ENCODE assay signal across 9 mouse cellular contexts in the genomic region with DNA sequence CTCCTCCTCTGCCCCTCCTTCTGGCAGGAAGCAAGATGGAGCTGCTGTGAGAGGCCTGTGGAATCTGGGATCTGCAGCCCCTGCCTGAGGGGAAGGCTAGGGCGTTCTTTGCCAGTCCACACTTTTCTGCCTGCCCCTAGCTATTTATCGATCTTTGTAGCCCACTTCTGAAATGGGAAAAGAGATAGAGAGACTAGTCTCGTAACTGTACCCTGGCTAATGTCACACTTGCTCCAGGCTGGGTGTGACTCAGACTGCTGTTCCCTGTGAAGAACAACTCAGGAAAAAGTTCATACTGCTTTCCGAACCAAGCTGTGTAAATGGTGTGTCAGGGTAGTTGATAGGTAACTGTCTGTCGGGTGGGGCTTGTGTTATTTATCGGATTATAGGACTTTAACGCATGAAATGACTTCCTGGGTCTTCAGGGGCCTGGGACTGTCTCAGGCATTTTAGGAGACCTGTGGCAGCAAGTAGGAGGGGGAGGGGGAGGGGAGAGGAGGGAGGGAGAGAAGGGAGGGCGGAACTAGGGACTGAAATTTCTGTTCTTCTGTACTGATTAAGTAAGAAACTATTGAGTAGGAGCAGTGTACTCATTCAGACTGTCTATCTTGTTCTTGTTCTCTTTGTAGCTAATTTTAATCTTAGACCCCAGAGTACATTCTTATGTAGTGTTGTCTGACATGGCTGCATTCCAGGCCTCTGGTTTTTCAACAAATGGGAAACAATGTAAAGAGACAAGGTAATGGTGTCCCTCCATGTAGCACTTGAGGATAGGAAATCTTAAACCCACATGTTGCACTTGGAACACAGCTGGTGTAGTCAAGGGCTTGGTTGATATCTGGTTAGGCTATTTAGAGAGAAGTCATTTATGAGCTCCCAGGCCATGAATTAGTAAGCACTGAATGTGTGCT. TPM values are rescaled to one million over a fixed set of nuclear protein-coding genes. Genes with fewer than 3 reads are reported as not detected.
DNase-seq lines count a peak whose midpoint lies in the region; ATAC-seq and TF ChIP-seq lines count a peak whose summit lies in the region.
"Had no signal": no experiment of that assay in that cellular context is flagged by ENCODE, and none has a peak within 500 bp of the region (broad histone marks: within the 10 kb centered on the region; RNA-seq: fewer than 3 reads in every experiment).

No protein-coding gene starts in this region.

- intact Hi-C loops in gastrocnemius, adult 2 months (cut with DNase I), result loop anchor here (5.0 kb wide), 1 partner anchor 37 kb away; no protein-coding TSS in a partner anchor

- H3K4me3 ChIP-seq in gastrocnemius, adult 2 months, result peak overlapping the region; percentile 85
- peak overlapping the region; percentile 82 for H3K4me3 ChIP-seq in embryonic facial prominence, embryonic 11.5 days (ENCODE audit: low read depth, low read length)
- H3K4me3 ChIP-seq in hindbrain, embryonic 11.5 days (ENCODE audit: low read depth, low read length), result peak overlapping the region; percentile 82
- H3K4me3 ChIP-seq in liver, embryonic 11.5 days (ENCODE audit: low read depth, low read length), result peak overlapping the region; percentile 94
- peak overlapping the region; percentile 83 for H3K4me3 ChIP-seq in neural tube, embryonic 13.5 days

- WGBS in embryonic facial prominence, embryonic 11.5 days, result 34% methylated on average over 8 of the region's 8 CpGs
- 35% methylated on average over 8 of the region's 8 CpGs for whole genome bisulfite sequencing in hindbrain, embryonic 11.5 days
- WGBS in liver, embryonic 11.5 days, result 13% methylated on average over 8 of the region's 8 CpGs
- WGBS in neural tube, embryonic 13.5 days, result 30% methylated on average over 8 of the region's 8 CpGs

- no peak for DNase-seq in gastrocnemius, adult 2 months
- DNase-seq in gastrocnemius, adult 8-10 months (ENCODE audit: low spot score in 2 of 2), result no peak
- peak; percentile 15 for DNase-seq in embryonic facial prominence, embryonic 11.5 days (ENCODE audit: low spot score)
- DNase-seq in hindbrain, embryonic 11.5 days (ENCODE audit: low spot score), result peak; percentile 29
- DNase-seq in liver, embryonic 11.5 days (ENCODE audit: low spot score), result peak; percentile 37
- DNase-seq in layer of hippocampus, adult 8-10 months (ENCODE audit: low spot score in 2 of 2), result no peak
- DNase-seq in gastrocnemius, adult 18-20 months (ENCODE audit: low spot score), result no peak

- H3K36me3 ChIP-seq in embryonic facial prominence, embryonic 11.5 days (replicated peaks; ENCODE audit: control insufficient read depth, insufficient read depth, low read depth, low read length), result no peaks in the 10 kb centered on the region
- no peaks in the 10 kb centered on the region for H3K36me3 ChIP-seq in hindbrain, embryonic 11.5 days (ENCODE audit: control insufficient read depth, insufficient read depth, low read length)
- H3K36me3 ChIP-seq in liver, embryonic 11.5 days (ENCODE audit: control insufficient read depth, insufficient read depth, low read length), result no peaks in the 10 kb centered on the region
- no peaks in the 10 kb centered on the region for H3K36me3 ChIP-seq in neural tube, embryonic 13.5 days

- peak overlapping the region; percentile 79 for H3K4me2 ChIP-seq in embryonic facial prominence, embryonic 11.5 days (ENCODE audit: low read depth, low read length)
- peak overlapping the region; percentile 60 for H3K4me2 ChIP-seq in hindbrain, embryonic 11.5 days (replicated peaks; ENCODE audit: low read depth, low read length)
- peak overlapping the region; percentile 98 for H3K4me2 ChIP-seq in liver, embryonic 11.5 days
- H3K4me2 ChIP-seq in neural tube, embryonic 13.5 days, result peak overlapping the region; percentile 67

- H3K9ac ChIP-seq in embryonic facial prominence, embryonic 11.5 days (replicated peaks; ENCODE audit: low read length), result peak overlapping the region; percentile 20; the same call in 1 of the 2 replicates
- H3K9ac ChIP-seq in hindbrain, embryonic 11.5 days (ENCODE audit: low read depth, low read length), result peak overlapping the region; percentile 65; the same call in 1 of the 2 replicates
- H3K9ac ChIP-seq in liver, embryonic 11.5 days (ENCODE audit: low read depth, low read length), result peak overlapping the region; percentile 86
- H3K9ac ChIP-seq in neural tube, embryonic 13.5 days, result peak overlapping the region; percentile 82

- no peak for ATAC-seq in embryonic facial prominence, embryonic 11.5 days (replicated peaks; ENCODE audit: insufficient number of reproducible peaks, low FRiP score, low TSS enrichment, low read depth)
- no peak for ATAC-seq in hindbrain, embryonic 11.5 days (ENCODE audit: low FRiP score)
- no peak for ATAC-seq in liver, embryonic 11.5 days (replicated peaks; ENCODE audit: low FRiP score)
- no peak for ATAC-seq in neural tube, embryonic 13.5 days (ENCODE audit: low read depth)
- ATAC-seq: Patski had no signal

- H3K27ac ChIP-seq in gastrocnemius, adult 2 months, result peak overlapping the region; percentile 92
- H3K27ac ChIP-seq in embryonic facial prominence, embryonic 11.5 days (replicated peaks; ENCODE audit: low read depth, low read length), result no peak overlapping the region
- no peak overlapping the region for H3K27ac ChIP-seq in hindbrain, embryonic 11.5 days (ENCODE audit: low read depth, low read length)
- H3K27ac ChIP-seq in liver, embryonic 11.5 days (ENCODE audit: low read depth, low read length), result peak overlapping the region; percentile 90
- 0 out of 2 replicates have a peak overlapping the region, but pooled peaks have one; percentile 90 for H3K27ac ChIP-seq in neural tube, embryonic 13.5 days (replicated peaks)

- TF ChIP-seq CTCF in gastrocnemius, adult 2 months (IDR thresholded peaks at IDR 0.05), result no peak

- no peaks in the 10 kb centered on the region for H3K9me3 ChIP-seq in embryonic facial prominence, embryonic 11.5 days (replicated peaks; ENCODE audit: control insufficient read depth, low read length)
- no peaks in the 10 kb centered on the region for H3K9me3 ChIP-seq in hindbrain, embryonic 11.5 days (ENCODE audit: control insufficient read depth, low read length)
- no peaks in the 10 kb centered on the region; the same call in 1 of the 2 replicates for H3K9me3 ChIP-seq in liver, embryonic 11.5 days (ENCODE audit: control insufficient read depth, low read length)
- no peaks in the 10 kb centered on the region for H3K9me3 ChIP-seq in neural tube, embryonic 13.5 days

- H3K27me3 ChIP-seq in embryonic facial prominence, embryonic 11.5 days (ENCODE audit: control insufficient read depth, insufficient read depth, low read length), result no peaks in the 10 kb centered on the region
- H3K27me3 ChIP-seq in hindbrain, embryonic 11.5 days (ENCODE audit: control insufficient read depth, insufficient read depth, low read length), result no peaks in the 10 kb centered on the region; the same call in 1 of the 2 replicates
- H3K27me3 ChIP-seq in liver, embryonic 11.5 days (replicated peaks; ENCODE audit: control insufficient read depth, insufficient read depth, low read length), result no peaks in the 10 kb centered on the region
- H3K27me3 ChIP-seq in neural tube, embryonic 13.5 days, result no peaks in the 10 kb centered on the region
- H3K27me3 ChIP-seq: Patski had no signal

- no peaks in the 10 kb centered on the region for H3K4me1 ChIP-seq in embryonic facial prominence, embryonic 11.5 days (ENCODE audit: control insufficient read depth, insufficient read depth, low read length)
- no peaks in the 10 kb centered on the region; the same call in 1 of the 2 replicates for H3K4me1 ChIP-seq in hindbrain, embryonic 11.5 days (replicated peaks; ENCODE audit: control insufficient read depth, insufficient read depth, low read length)
- peaks cover 42% of the 10 kb centered on the region for H3K4me1 ChIP-seq in liver, embryonic 11.5 days (replicated peaks; ENCODE audit: control insufficient read depth, insufficient read depth, low read length)
- H3K4me1 ChIP-seq in neural tube, embryonic 13.5 days (replicated peaks), result peaks cover 28% of the 10 kb centered on the region

RNA-seq across cellular contexts. Expression of a gene that starts 1.5 kb away (rescaled TPM):
- total RNA-seq in gastrocnemius, adult 2 months (2021), result 10 to 100 TPM; 60.0 to 79.2 TPM
- 10 to 100 TPM; 62.2 to 64.9 (median 63.9) TPM for total RNA-seq in gastrocnemius, adult 8-10 months (2022)
- 40.4 and 43.8 TPM in 2 replicates for polyA plus RNA-seq in embryonic facial prominence, embryonic 11.5 days (2014; fragmentation: Nextera tagmentation; extraction: Ambion mirVana)
- 34.6 and 36.2 TPM in 2 replicates for polyA plus RNA-seq in hindbrain, embryonic 11.5 days (2014; fragmentation: Nextera tagmentation; extraction: Ambion mirVana)
- polyA plus RNA-seq in liver, embryonic 11.5 days (2014; fragmentation: Nextera tagmentation; extraction: Ambion mirVana), result 59.0 and 66.1 TPM in 2 replicates
- 20.7 and 27.1 TPM in 2 replicates for polyA plus RNA-seq in neural tube, embryonic 13.5 days (2015; fragmentation: Nextera tagmentation; extraction: Ambion mirVana)
- total RNA-seq in layer of hippocampus, adult 8-10 months (2022), result 10 to 100 TPM; 27.6 to 36.3 (median 30.7) TPM
- 10 to 100 TPM; 62.3 to 64.9 TPM for total RNA-seq in gastrocnemius, adult 18-20 months (2021)

Comparison
In these comparisons a context has a peak if more than half of its experiments do, and no peak if none do; other contexts are left out.
1. DNase-seq: peak in embryonic facial prominence, embryonic 11.5 days (single experiment), hindbrain, embryonic 11.5 days (single experiment) and liver, embryonic 11.5 days (single experiment); none in gastrocnemius, adult 2 months (single experiment), gastrocnemius, adult 8-10 months (0 of 2), layer of hippocampus, adult 8-10 months (0 of 2) and gastrocnemius, adult 18-20 months (single experiment).
2. H3K27ac ChIP-seq: peak in gastrocnemius, adult 2 months (single experiment), liver, embryonic 11.5 days (single experiment) and neural tube, embryonic 13.5 days (single experiment); none in embryonic facial prominence, embryonic 11.5 days (single experiment) and hindbrain, embryonic 11.5 days (single experiment).
3. H3K9ac ChIP-seq: peak in every context shown above with its lines; median percentile 86 in liver, embryonic 11.5 days; 82 in neural tube, embryonic 13.5 days; 65 in hindbrain, embryonic 11.5 days; 20 in embryonic facial prominence, embryonic 11.5 days.
4. Peak in every context shown above with its lines, with median percentiles within 50 percentile points of each other: H3K4me3 ChIP-seq and H3K4me2 ChIP-seq.